ENCODE assay signal across 13 mouse cellular contexts in genomic region chr2:180895837-180896525, GRCm38 (mm10). TPM values are rescaled to one million over a fixed set of nuclear protein-coding genes. Genes with fewer than 3 reads are reported as not detected.
DNase-seq lines count a peak whose midpoint lies in the region; ATAC-seq and TF ChIP-seq lines count a peak whose summit lies in the region.
"Had no signal": no experiment of that assay in that cellular context is flagged by ENCODE, and none has a peak within 500 bp of the region (broad histone marks: within the 10 kb centered on the region; RNA-seq: fewer than 3 reads in every experiment).

No protein-coding gene starts in this region.

- no peaks in the 10 kb centered on the region for H3K36me3 ChIP-seq in forebrain, embryonic 11.5 days (ENCODE audit: control insufficient read depth, insufficient read depth, low read length)
- no peaks in the 10 kb centered on the region; the same call in 1 of the 2 replicates for H3K36me3 ChIP-seq in midbrain, postnatal 0 days (ENCODE audit: insufficient read depth, low read length)
- H3K36me3 ChIP-seq: intestine, embryonic 15.5 days had no signal

- H3K9me3 ChIP-seq in forebrain, embryonic 11.5 days (ENCODE audit: control insufficient read depth, low read length), result no peaks in the 10 kb centered on the region
- H3K9me3 ChIP-seq in midbrain, postnatal 0 days (ENCODE audit: low read length), result no peaks in the 10 kb centered on the region
- H3K9me3 ChIP-seq: intestine, embryonic 15.5 days had no signal

- no peaks in the 10 kb centered on the region for H3K27me3 ChIP-seq in forebrain, embryonic 11.5 days (ENCODE audit: control insufficient read depth, insufficient read depth, low read length)
- H3K27me3 ChIP-seq in midbrain, postnatal 0 days (ENCODE audit: insufficient read depth, low read length), result no peaks in the 10 kb centered on the region

- TF ChIP-seq CTCF in midbrain, postnatal 0 days (IDR thresholded peaks at IDR 0.05), result peak; percentile 22

- peak; percentile 81 for DNase-seq in cerebellum, adult 9-11 months
- peak; percentile 43 for DNase-seq in forebrain, embryonic 11.5 days (ENCODE audit: low spot score)
- peak; percentile 26 for DNase-seq in layer of hippocampus, adult 9-10 months (ENCODE audit: low spot score)
- DNase-seq in midbrain, postnatal 0 days (ENCODE audit: low spot score), result no peak
- DNase-seq in thymus, postnatal 10 days (ENCODE audit: low spot score in 2 of 2), result no peak
- no peak for DNase-seq in retina, postnatal 1 day
- no peak for DNase-seq in gastrocnemius, adult 8-10 months (ENCODE audit: low spot score in 2 of 2)
- no peak for DNase-seq in embryo, embryonic 10 days (ENCODE audit: low spot score)
- DNase-seq: lung, adult 18-20 months had no signal

- peak overlapping the region; percentile 84; the same call in 1 of the 2 replicates for H3K4me2 ChIP-seq in forebrain, embryonic 11.5 days (ENCODE audit: low read depth, low read length, severe bottlenecking)
- peak overlapping the region; percentile 83 for H3K4me2 ChIP-seq in midbrain, postnatal 0 days (ENCODE audit: low read depth, low read length, poor library complexity, severe bottlenecking)
- H3K4me2 ChIP-seq: intestine, embryonic 15.5 days had no signal

- H3K4me1 ChIP-seq in forebrain, embryonic 11.5 days (replicated peaks; ENCODE audit: control insufficient read depth, insufficient read depth, low read length), result peaks cover 7% of the 10 kb centered on the region; the same call in 1 of the 2 replicates
- H3K4me1 ChIP-seq in midbrain, postnatal 0 days (ENCODE audit: insufficient read depth, low read length), result peaks cover 13% of the 10 kb centered on the region

- H3K9ac ChIP-seq in forebrain, embryonic 11.5 days (ENCODE audit: low read length), result no peak overlapping the region; the same call in 1 of the 2 replicates
- peak overlapping the region; percentile 39 for H3K9ac ChIP-seq in midbrain, postnatal 0 days (replicated peaks; ENCODE audit: low read length, poor library complexity, severe bottlenecking)
- H3K9ac ChIP-seq: intestine, embryonic 15.5 days had no signal

- no peak overlapping the region for H3K27ac ChIP-seq in forebrain, embryonic 11.5 days (ENCODE audit: low read depth, low read length)
- H3K27ac ChIP-seq in midbrain, postnatal 0 days (ENCODE audit: low read depth, low read length), result peak overlapping the region; percentile 99
- H3K27ac ChIP-seq: intestine, embryonic 15.5 days had no signal

- no peak for ATAC-seq in forebrain, embryonic 11.5 days (replicated peaks; ENCODE audit: low FRiP score)
- no peak for ATAC-seq in midbrain, postnatal 0 days (ENCODE audit: low FRiP score)
- ATAC-seq: activated CD4-positive, CD25-positive, alpha-beta regulatory T cell, adult 4 months; intestine, embryonic 15.5 days had no signal

- WGBS in forebrain, embryonic 11.5 days, result 77% methylated on average over 11 of the region's 11 CpGs
- WGBS in midbrain, postnatal 0 days, result 51% methylated on average over 11 of the region's 11 CpGs

- no peak overlapping the region for H3K4me3 ChIP-seq in forebrain, embryonic 11.5 days (ENCODE audit: low read depth, low read length)
- peak overlapping the region; percentile 79; the same call in 1 of the 2 replicates for H3K4me3 ChIP-seq in midbrain, postnatal 0 days (ENCODE audit: low read depth, low read length)
- H3K4me3 ChIP-seq: intestine, embryonic 15.5 days; myocyte had no signal

RNA-seq across cellular contexts. Expression of gene Ythdf1, which starts 24.8 kb away (rescaled TPM):
- polyA plus RNA-seq in forebrain, embryonic 11.5 days (2014; fragmentation: Nextera tagmentation; extraction: Ambion mirVana), result 74.5 and 75.4 TPM in 2 replicates
- 32.2 and 38.9 TPM in 2 replicates for total RNA-seq in midbrain, postnatal 0 days (2014; rRNA removed)
- polyA plus RNA-seq in midbrain, postnatal 0 days (2015; fragmentation: Nextera tagmentation; extraction: Ambion mirVana), result 50.1 and 56.6 TPM in 2 replicates
- 10 to 100 TPM; 35.2 to 43.3 (median 38.5) TPM for total RNA-seq in gastrocnemius, adult 8-10 months (2022)

RNA-seq across cellular contexts. Expression of gene Birc7, which starts 32.8 kb away (rescaled TPM):
- 0.35 and 0.36 TPM in 2 replicates for polyA plus RNA-seq in forebrain, embryonic 11.5 days (2014; fragmentation: Nextera tagmentation; extraction: Ambion mirVana)
- not detected in 2 replicates for total RNA-seq in midbrain, postnatal 0 days (2014; rRNA removed)
- 0.10 and 0.28 TPM in 2 replicates for polyA plus RNA-seq in midbrain, postnatal 0 days (2015; fragmentation: Nextera tagmentation; extraction: Ambion mirVana)
- not detected for total RNA-seq in gastrocnemius, adult 8-10 months (2022)
- total RNA-seq: heart, adult 8-10 months had no signal
- polyA plus RNA-seq: activated CD4-positive, CD25-positive, alpha-beta regulatory T cell, adult 4 months; intestine, embryonic 15.5 days; myocyte had no signal

RNA-seq across cellular contexts. Expression of gene Nkain4, which starts 58.5 kb away (rescaled TPM):
- 33.5 and 36.1 TPM in 2 replicates for polyA plus RNA-seq in forebrain, embryonic 11.5 days (2014; fragmentation: Nextera tagmentation; extraction: Ambion mirVana)
- total RNA-seq in midbrain, postnatal 0 days (2014; rRNA removed), result 40.4 and 59.5 TPM in 2 replicates
- 95.5 and 111 TPM in 2 replicates for polyA plus RNA-seq in midbrain, postnatal 0 days (2015; fragmentation: Nextera tagmentation; extraction: Ambion mirVana)
- total RNA-seq in gastrocnemius, adult 8-10 months (2022), result 1 to 10 TPM in 1 of 4 experiments, not detected in 3; 1.4 TPM
- polyA plus RNA-seq: activated CD4-positive, CD25-positive, alpha-beta regulatory T cell, adult 4 months; myocyte had no signal

Comparison
In these comparisons a context has a peak if more than half of its experiments do, and no peak if none do; other contexts are left out.
1. DNase-seq: peak in cerebellum, adult 9-11 months (single experiment), forebrain, embryonic 11.5 days (single experiment) and layer of hippocampus, adult 9-10 months (single experiment); none in midbrain, postnatal 0 days (single experiment), thymus, postnatal 10 days (0 of 2), retina, postnatal 1 day (single experiment), gastrocnemius, adult 8-10 months (0 of 2) and embryo, embryonic 10 days (single experiment).
2. RNA of gene Nkain4, which starts 58.5 kb away (total RNA-seq): 40.4 to 59.5 TPM in midbrain, postnatal 0 days; 1.4 TPM in gastrocnemius, adult 8-10 months; every median in the first group is over 10 times any median in the second.